Comparison of ENCODE assay signal across 9 mouse cellular contexts in genomic region chr8:45010685-45011084, GRCm38 (mm10). TPM values are rescaled to one million over a fixed set of nuclear protein-coding genes. Genes with fewer than 3 reads are reported as not detected.
DNase-seq lines count a peak whose midpoint lies in the region; ATAC-seq lines count a peak whose summit lies in the region.
"Had no signal": no experiment of that assay in that cellular context is flagged by ENCODE, and none has a peak within 500 bp of the region (broad histone marks: within the 10 kb centered on the region; RNA-seq: fewer than 3 reads in every experiment).

No protein-coding gene starts in this region.

- H3K9me3 ChIP-seq in embryonic facial prominence, embryonic 14.5 days (ENCODE audit: control insufficient read depth, low read length): 0 out of 2 replicates have a peak, but pooled peaks cover 4% of the 10 kb centered on the region

- no peak overlapping the region for H3K4me3 ChIP-seq in embryonic facial prominence, embryonic 14.5 days (ENCODE audit: low read depth, low read length)

- no peaks in the 10 kb centered on the region for H3K27me3 ChIP-seq in embryonic facial prominence, embryonic 14.5 days (replicated peaks; ENCODE audit: control insufficient read depth, insufficient read depth, low read length)

- intact Hi-C loops in heart, postnatal 10 days (cut with DNase I): no loop called here
- intact Hi-C loops in left cerebral cortex, postnatal 14 days (cut with DNase I): no loop called here

- no peak overlapping the region for H3K27ac ChIP-seq in embryonic facial prominence, embryonic 14.5 days (replicated peaks; ENCODE audit: low read depth, low read length)

- peak; percentile 37 to 63 for DNase-seq in heart, postnatal 10 days
- no peak for DNase-seq in heart, adult 11 months
- peak; percentile 46 for DNase-seq in urinary bladder, postnatal 14 days (ENCODE audit: low spot score)
- no peak for DNase-seq in urinary bladder, adult 2 months (ENCODE audit: low spot score)
- peak; percentile 45 for DNase-seq in embryonic facial prominence, embryonic 14.5 days (ENCODE audit: low spot score)
- DNase-seq in left cerebral cortex, postnatal 14 days (ENCODE audit: low spot score in 2 of 2): peak; percentile 34 to 62
- DNase-seq in right cerebral cortex, postnatal 4 days: peak; percentile 35
- no peak for DNase-seq in natural killer cell, adult 2 months (ENCODE audit: low spot score in 2 of 2)

- H3K36me3 ChIP-seq in embryonic facial prominence, embryonic 14.5 days (ENCODE audit: control insufficient read depth, insufficient read depth, low read length): peaks cover 84% of the 10 kb centered on the region

- H3K4me1 ChIP-seq in embryonic facial prominence, embryonic 14.5 days (ENCODE audit: control insufficient read depth, insufficient read depth, low read length): no peaks in the 10 kb centered on the region

- H3K9ac ChIP-seq in embryonic facial prominence, embryonic 14.5 days (ENCODE audit: low read depth, low read length): no peak overlapping the region

- ATAC-seq in embryonic facial prominence, embryonic 14.5 days (ENCODE audit: low read depth): no peak

- no peak overlapping the region for H3K4me2 ChIP-seq in embryonic facial prominence, embryonic 14.5 days (ENCODE audit: low read depth, low read length)

- 22% methylated on average over 4 of the region's 4 CpGs for WGBS in embryonic facial prominence, embryonic 14.5 days

RNA-seq across cellular contexts. Expression of gene Mtnr1a, which starts 58.3 kb away (rescaled TPM):
- total RNA-seq in heart, postnatal 10 days (2021): not detected
- polyA plus RNA-seq in urinary bladder, adult 2 months (2012; rRNA removed): not detected in 2 replicates
- polyA plus RNA-seq in embryonic facial prominence, embryonic 14.5 days (2014; fragmentation: Nextera tagmentation; extraction: Ambion mirVana): 0.34 TPM in 1 of 2 replicates, not detected in the other
- not detected for total RNA-seq in left cerebral cortex, postnatal 14 days (2021)
- total RNA-seq: layer of hippocampus, adult 8-10 months had no signal

Comparison
In these comparisons a context has a peak if more than half of its experiments do, and no peak if none do; other contexts are left out.
1. DNase-seq: peak in heart, postnatal 10 days (2 of 2), urinary bladder, postnatal 14 days (single experiment), embryonic facial prominence, embryonic 14.5 days (single experiment), left cerebral cortex, postnatal 14 days (2 of 2) and right cerebral cortex, postnatal 4 days (single experiment); none in heart, adult 11 months (single experiment), urinary bladder, adult 2 months (single experiment) and natural killer cell, adult 2 months (0 of 2).